Mouse (Mus musculus): Measurements from ENCODE around the gene Rlim.

The Rlim gene

GRCm38 (mm10) chrX:103981169-103981689, at the start of gene Rlim:
TSS of gene Rlim (minus strand) at chrX:103981284.
- DNase-seq (ENCODE audit: low spot score in 2 of 2): peak; percentile 87 to 91

GRCm38 (mm10) chrX:104017196-104017595, 36.1 kb upstream of the Rlim start:
- no peak for DNase-seq (ENCODE audit: low spot score in 2 of 2)

GRCm38 (mm10) chrX:104015048-104015447, 34.0 kb upstream of the Rlim start:
- no peak for DNase-seq (ENCODE audit: low spot score in 2 of 2)

- DNase-seq (ENCODE audit: low spot score in 2 of 2): no peak
Measured at GRCm38 (mm10) chrX:104013318-104013811, 32.3 kb upstream of the Rlim start.

- DNase-seq (ENCODE audit: low spot score in 2 of 2): no peak
Measured at GRCm38 (mm10) chrX:103994741-103995140, 13.7 kb upstream of the Rlim start.

GRCm38 (mm10) chrX:103993864-103994263, 12.8 kb upstream of the Rlim start:
- no peak for DNase-seq (ENCODE audit: low spot score in 2 of 2)

GRCm38 (mm10) chrX:103991702-103992101, 10.6 kb upstream of the Rlim start:
- DNase-seq (ENCODE audit: low spot score in 2 of 2): no peak

- DNase-seq (ENCODE audit: low spot score in 2 of 2): peak in 1 of 2 experiments; percentile 7
Measured at GRCm38 (mm10) chrX:103990392-103990791, 9.3 kb upstream of the Rlim start.

GRCm38 (mm10) chrX:103987215-103987964, 6.3 kb upstream of the Rlim start:
- no peak for DNase-seq (ENCODE audit: low spot score in 2 of 2)

- DNase-seq (ENCODE audit: low spot score in 2 of 2): no peak
Measured at GRCm38 (mm10) chrX:103986159-103986558, 5.1 kb upstream of the Rlim start.

GRCm38 (mm10) chrX:103984992-103985391, 3.9 kb upstream of the Rlim start:
- DNase-seq (ENCODE audit: low spot score in 2 of 2): no peak

GRCm38 (mm10) chrX:103981806-103982205, 722 bp upstream of the Rlim start:
- no peak for DNase-seq (ENCODE audit: low spot score in 2 of 2)

- DNase-seq (ENCODE audit: low spot score in 2 of 2): peak; percentile 3 to 18
Measured at GRCm38 (mm10) chrX:103980590-103981168, 405 bp downstream of the Rlim start.

GRCm38 (mm10) chrX:103980036-103980435, 1.0 kb downstream of the Rlim start:
- DNase-seq (ENCODE audit: low spot score in 2 of 2): peak in 1 of 2 experiments; percentile 6

- no peak for DNase-seq (ENCODE audit: low spot score in 2 of 2)
Measured at GRCm38 (mm10) chrX:103939701-103940100, 41.4 kb downstream of the Rlim start.

GRCm38 (mm10) chrX:103937333-103937732, 43.8 kb downstream of the Rlim start:
- DNase-seq (ENCODE audit: low spot score in 2 of 2): peak; percentile 20 to 43

GRCm38 (mm10) chrX:103922436-103922835, 58.6 kb downstream of the Rlim start:
- DNase-seq (ENCODE audit: low spot score in 2 of 2): no peak

- no peak for DNase-seq (ENCODE audit: low spot score in 2 of 2)
Measured at GRCm38 (mm10) chrX:103918954-103919353, 62.1 kb downstream of the Rlim start.

- DNase-seq (ENCODE audit: low spot score in 2 of 2): peak; percentile 55 to 56
Measured at GRCm38 (mm10) chrX:103914790-103915189, 66.3 kb downstream of the Rlim start.
